Mouse (Mus musculus) granulocyte monocyte progenitor cell, adult 5-6 weeks (primary cell): ENCODE measurements around the gene Dhrs2. TPM values are rescaled to one million over a fixed set of nuclear protein-coding genes. Genes with fewer than 3 reads are reported as not detected.

Experiments
- ATAC-seq: replicated peaks from 2 replicates; pipeline ENCODE4 v1.8.0; 2016; ENCODE audit warnings: mild to moderate bottlenecking, moderate TSS enrichment, inconsistent platforms; ENCODE audit not compliant: poor library complexity, severe bottlenecking
- total RNA-seq, 2 experiments: library from RNA; stranded (forward) in 1 of 2; stranded (reverse) in 1 of 2; fragments of 200-712, 200-1000 nt in 1 of 2; fragments of >200 nt in 1 of 2; fragmentation: Nextera tagmentation in 1 of 2; gene quantifications; 2 replicates each; pipeline ENCODE4 v1.2.3; 2014 to 2017

The Dhrs2 gene
- not detected in 2 replicates for total RNA-seq (2014; fragmentation: Nextera tagmentation)
- not detected in 2 replicates for total RNA-seq (2017)

- no peak for ATAC-seq
Measured at GRCm38 (mm10) chr14:55221707-55222106, at the start of gene Dhrs2. Gene Dhrs2, plus strand, starts transcription at chr14:55222007.

- no peak for ATAC-seq
Measured at GRCm38 (mm10) chr14:55174164-55174563, 47.6 kb upstream of the Dhrs2 start.

- ATAC-seq: peak; percentile 92
Measured at GRCm38 (mm10) chr14:55177274-55177673, 44.5 kb upstream of the Dhrs2 start.

- ATAC-seq: no peak
Measured at GRCm38 (mm10) chr14:55180951-55181350, 40.9 kb upstream of the Dhrs2 start.

GRCm38 (mm10) chr14:55183231-55183630 lies 38.6 kb upstream of the Dhrs2 start:
- ATAC-seq: no peak

- no peak for ATAC-seq
Measured at GRCm38 (mm10) chr14:55184640-55185145, 37.1 kb upstream of the Dhrs2 start.

GRCm38 (mm10) chr14:55188491-55188890 lies 33.3 kb upstream of the Dhrs2 start:
- ATAC-seq: 0 out of 2 replicates have a peak, but pooled peaks have one; percentile 26

GRCm38 (mm10) chr14:55189351-55189769 lies 32.4 kb upstream of the Dhrs2 start:
- ATAC-seq: no peak

- peak; percentile 46 for ATAC-seq
Measured at GRCm38 (mm10) chr14:55193354-55193753, 28.5 kb upstream of the Dhrs2 start.

GRCm38 (mm10) chr14:55193876-55194635 lies 27.8 kb upstream of the Dhrs2 start:
- peak; percentile 81 for ATAC-seq

GRCm38 (mm10) chr14:55194786-55195185 lies 27.0 kb upstream of the Dhrs2 start:
- no peak for ATAC-seq

GRCm38 (mm10) chr14:55197121-55197520 lies 24.7 kb upstream of the Dhrs2 start:
- peak; percentile 64 for ATAC-seq

- ATAC-seq: no peak
Measured at GRCm38 (mm10) chr14:55198187-55198586, 23.6 kb upstream of the Dhrs2 start.

GRCm38 (mm10) chr14:55204544-55204943 lies 17.3 kb upstream of the Dhrs2 start:
- ATAC-seq: no peak

GRCm38 (mm10) chr14:55205045-55205750 lies 16.6 kb upstream of the Dhrs2 start:
- no peak for ATAC-seq

- ATAC-seq: no peak
Measured at GRCm38 (mm10) chr14:55208306-55208705, 13.5 kb upstream of the Dhrs2 start.

GRCm38 (mm10) chr14:55213621-55214020 lies 8.2 kb upstream of the Dhrs2 start:
- ATAC-seq: no peak

- ATAC-seq: peak; percentile 42; the same call in 1 of the 2 replicates
Measured at GRCm38 (mm10) chr14:55214507-55214906, 7.3 kb upstream of the Dhrs2 start.

- no peak for ATAC-seq
Measured at GRCm38 (mm10) chr14:55223172-55223571, 1.4 kb downstream of the Dhrs2 start.

- no peak for ATAC-seq
Measured at GRCm38 (mm10) chr14:55234639-55235038, 12.8 kb downstream of the Dhrs2 start.

- ATAC-seq: no peak
Measured at GRCm38 (mm10) chr14:55236685-55237084, 14.9 kb downstream of the Dhrs2 start.
